Mouse (Mus musculus): ENCODE measurements around the gene Astn2.

Astn2 gene

DNA sequence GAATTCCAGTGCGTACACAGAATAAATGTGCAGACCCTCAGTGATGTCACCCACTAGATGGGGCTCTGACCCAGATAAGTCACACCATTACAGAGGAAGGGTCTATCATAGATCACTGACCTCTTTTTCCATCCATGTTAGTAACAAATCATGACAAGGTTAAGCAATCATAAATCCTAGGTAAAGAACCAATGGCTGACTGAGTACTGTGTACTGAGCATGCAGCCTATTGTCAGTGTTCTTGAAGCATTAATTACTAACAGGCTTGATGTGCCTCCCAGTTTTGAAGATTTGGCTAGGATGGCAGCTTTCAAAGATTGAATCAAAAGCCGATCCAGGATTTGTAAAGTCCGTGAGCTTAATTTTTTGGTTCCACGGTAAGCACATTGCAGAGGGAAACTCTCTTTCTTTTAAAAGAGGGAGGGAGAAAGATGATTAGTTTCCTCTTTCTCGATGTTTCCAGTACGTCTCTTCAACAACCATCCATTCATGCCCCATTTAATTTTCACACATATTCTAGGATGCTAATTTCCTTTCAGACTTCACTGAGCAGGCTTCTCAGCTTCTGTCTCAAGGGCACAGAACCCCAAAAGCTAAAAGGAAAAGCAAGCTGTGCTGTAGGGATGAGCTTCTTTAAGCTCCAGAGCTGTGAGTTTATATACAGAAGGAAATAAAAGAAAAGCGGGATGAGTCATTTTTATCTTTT, 93.9 kb downstream of the Astn2 start:
- no peak for DNase-seq

DNA sequence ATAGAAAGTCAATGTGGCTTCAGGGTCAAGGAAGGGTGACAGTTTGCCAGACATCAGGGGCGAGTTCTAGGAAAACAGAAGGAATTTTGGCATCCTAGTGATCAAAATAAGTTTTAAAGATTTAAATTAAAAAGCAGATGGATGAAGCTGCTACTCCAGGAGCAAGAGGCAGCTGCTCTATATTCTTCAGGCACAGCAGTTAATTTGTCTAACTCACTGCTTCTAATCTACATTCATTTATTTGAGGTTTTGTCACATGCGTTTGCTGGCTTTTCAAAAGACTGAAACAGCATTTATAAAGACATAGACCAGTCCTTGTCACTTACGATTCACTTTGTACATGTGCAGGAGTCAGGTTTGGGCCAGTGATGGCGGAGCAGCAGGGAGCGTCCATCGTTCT, 98.0 kb downstream of the Astn2 start:
- DNase-seq: no peak

- no peak for DNase-seq
Measured at GRCm38 (mm10) chr4:66302686-66303310, 101.6 kb downstream of the Astn2 start.

DNA sequence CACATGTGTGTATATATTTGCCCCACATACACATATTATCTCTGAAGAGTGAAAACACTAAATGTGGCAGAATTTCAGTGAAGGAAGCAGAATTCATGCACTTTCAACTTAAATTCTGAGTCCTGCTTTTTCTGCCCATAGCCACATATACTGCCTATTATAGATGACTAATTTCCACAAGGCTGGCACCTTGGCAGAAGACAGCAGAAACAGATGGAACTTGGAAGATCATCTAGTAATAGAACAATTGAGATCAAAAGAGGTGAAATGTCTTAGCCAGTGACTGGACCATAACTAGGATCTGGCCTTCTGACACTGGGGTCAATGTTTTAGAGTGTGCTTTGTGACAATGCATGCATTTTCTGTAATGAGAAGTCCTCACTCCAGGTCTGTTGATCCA, 119.4 kb downstream of the Astn2 start:
- DNase-seq: no peak

- no peak for DNase-seq
Measured at GRCm38 (mm10) chr4:66276096-66276495, 128.3 kb downstream of the Astn2 start.

- DNase-seq: no peak
Measured at GRCm38 (mm10) chr4:66271550-66272117, 132.8 kb downstream of the Astn2 start.

- DNase-seq: no peak
Measured at GRCm38 (mm10) chr4:66264031-66264430, 140.4 kb downstream of the Astn2 start.

DNA sequence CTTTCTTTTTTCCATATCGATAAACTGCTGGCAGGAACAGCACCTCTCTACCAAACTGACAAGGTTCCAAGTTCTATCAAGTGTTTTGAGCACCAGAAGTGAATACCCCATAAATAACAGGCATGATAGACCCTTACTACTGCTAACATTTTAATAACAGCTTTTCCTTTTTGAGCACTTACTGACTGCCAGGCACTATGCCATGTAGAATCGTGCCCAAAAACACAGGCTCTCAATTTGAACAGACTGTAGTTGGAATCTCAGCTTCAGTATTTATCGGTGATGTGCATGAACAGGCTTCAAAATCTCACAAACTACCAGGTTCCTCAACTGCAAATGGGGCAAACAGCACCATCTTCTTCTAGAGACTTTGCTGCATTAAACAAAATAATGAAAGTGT, 143.1 kb downstream of the Astn2 start:
- DNase-seq: no peak

DNA sequence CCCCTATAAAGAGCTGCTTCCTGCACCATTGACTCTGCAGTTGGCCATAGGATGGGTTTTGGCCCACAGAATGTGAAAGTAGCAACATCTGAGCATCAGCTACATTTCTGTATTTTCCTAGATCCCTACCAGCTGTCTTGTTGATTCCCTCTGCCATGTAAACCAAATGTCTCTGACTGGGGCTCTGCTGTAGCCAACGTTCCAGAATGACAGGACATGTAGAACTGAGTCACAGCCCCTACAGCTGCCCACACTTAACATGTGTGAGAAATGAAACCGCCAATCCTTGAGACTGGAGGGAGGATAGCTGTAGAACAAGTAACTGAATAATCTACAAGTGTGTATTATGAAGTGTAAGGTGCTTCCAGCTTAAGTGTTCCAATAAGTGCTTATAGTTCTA, 145.5 kb downstream of the Astn2 start:
- DNase-seq: no peak

DNA sequence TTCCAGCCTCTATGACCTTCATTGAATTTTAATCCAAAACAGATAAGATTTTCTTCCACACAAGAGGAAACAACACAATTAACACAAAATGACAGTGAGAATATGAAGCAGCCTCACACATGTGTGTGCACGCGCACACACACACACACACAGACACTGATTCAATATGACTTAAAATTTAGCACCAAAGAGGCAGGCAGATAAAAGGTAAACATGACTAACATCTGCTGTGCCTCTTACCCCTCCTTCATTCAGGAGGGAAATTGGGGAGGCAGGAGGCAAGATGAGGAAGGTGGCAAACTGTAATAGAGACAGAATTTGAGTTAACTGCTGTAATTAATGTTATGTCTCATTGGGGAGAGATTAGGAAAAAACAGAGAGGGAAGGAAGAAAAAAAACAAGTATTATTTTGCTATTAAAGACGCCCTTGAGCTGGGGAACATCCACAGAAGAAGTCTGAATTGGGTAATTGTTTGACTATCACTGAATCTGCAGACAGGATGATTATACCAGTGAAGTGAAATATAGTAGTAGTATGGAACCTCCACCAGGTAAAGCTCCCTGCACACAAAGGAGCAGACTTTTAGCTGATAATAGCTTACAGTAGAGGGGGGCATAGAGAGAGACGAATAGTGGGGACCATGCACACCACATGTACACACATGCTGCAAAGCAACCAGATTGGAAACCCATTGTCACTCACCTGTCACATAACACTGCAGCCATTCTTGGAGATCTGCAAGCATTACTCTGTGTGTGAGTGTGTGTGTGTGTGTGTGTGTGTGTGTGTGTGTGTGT, 149.5 kb downstream of the Astn2 start:
- DNase-seq: no peak

GRCm38 (mm10) chr4:66248521-66248920, 155.9 kb downstream of the Astn2 start:
- DNase-seq: no peak

- peak; percentile 21 for DNase-seq
Measured at GRCm38 (mm10) chr4:66242683-66243082, 161.7 kb downstream of the Astn2 start.

DNA sequence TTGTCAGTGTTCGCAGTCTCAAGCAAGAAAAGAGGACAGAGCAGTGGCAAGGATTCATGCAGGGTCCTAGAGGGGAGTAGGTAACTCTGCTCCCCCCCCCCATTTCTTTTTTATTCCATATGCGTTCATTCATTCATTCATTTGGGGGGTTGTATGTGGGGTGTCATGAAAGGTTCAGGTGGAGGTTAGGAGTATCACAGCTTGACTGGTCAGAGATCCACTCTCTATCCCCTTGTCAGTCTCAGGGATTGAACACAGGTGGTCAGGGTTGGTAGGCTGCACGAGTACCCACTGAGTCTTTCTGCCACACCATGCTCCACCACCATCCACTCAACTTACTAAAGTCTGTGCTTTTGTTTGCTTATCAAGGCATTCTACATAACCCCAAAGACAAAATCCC, 171.6 kb downstream of the Astn2 start:
- no peak for DNase-seq

GRCm38 (mm10) chr4:66232350-66232749, 172.1 kb downstream of the Astn2 start:
- no peak for DNase-seq

GRCm38 (mm10) chr4:66230735-66231134, 173.7 kb downstream of the Astn2 start:
- DNase-seq: no peak

- peak; percentile 24 for DNase-seq
Measured at GRCm38 (mm10) chr4:66222602-66223317, 181.7 kb downstream of the Astn2 start.

GRCm38 (mm10) chr4:66215170-66215618, 189.2 kb downstream of the Astn2 start:
- DNase-seq: peak; percentile 57

DNA sequence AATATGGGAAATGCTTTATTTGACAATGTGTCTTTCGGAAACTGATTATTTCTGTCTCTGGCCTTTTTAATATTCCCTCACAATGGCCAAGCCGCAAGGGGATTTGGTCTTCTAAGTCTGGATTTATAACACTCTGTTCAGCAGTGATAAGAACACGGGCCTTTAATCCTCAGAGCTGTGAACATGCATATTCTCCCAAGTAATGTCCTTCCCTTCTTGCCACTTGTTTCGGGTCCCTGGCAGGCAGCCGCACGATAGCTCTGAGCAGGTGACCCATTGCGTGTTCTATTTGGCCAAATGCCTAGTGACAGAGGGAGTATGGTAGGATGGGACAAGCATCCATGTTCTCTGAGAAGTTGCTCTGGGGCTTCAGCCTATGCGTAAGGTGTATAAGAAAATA, 214.8 kb downstream of the Astn2 start:
- peak; percentile 29 for DNase-seq

- DNase-seq: no peak
Measured at GRCm38 (mm10) chr4:66175887-66176533, 228.4 kb downstream of the Astn2 start.

- DNase-seq: no peak
Measured at GRCm38 (mm10) chr4:66171583-66171982, 232.8 kb downstream of the Astn2 start.

- DNase-seq: no peak
Measured at GRCm38 (mm10) chr4:66170787-66171186, 233.6 kb downstream of the Astn2 start.

- no peak for DNase-seq
Measured at GRCm38 (mm10) chr4:66169485-66169884, 234.9 kb downstream of the Astn2 start.
